Mouse (Mus musculus): ENCODE data around the gene Lyrm1. TPM values are rescaled to one million over a fixed set of nuclear protein-coding genes. Genes with fewer than 3 reads are reported as not detected.

Gene Lyrm1
- polyA plus RNA-seq, 1 experiment: not detected

- H3K27ac ChIP-seq (ENCODE audit: insufficient read depth, low read depth, low read length): no peak overlapping the region
- no peaks in the 10 kb centered on the region for H3K4me1 ChIP-seq (ENCODE audit: control insufficient read depth, insufficient read depth, low read length)
- WGBS: 79% methylated on average over 2 of the region's 2 CpGs
- TF ChIP-seq POLR2A (IDR thresholded peaks at IDR 0.05; ENCODE audit: insufficient read depth, low read depth, low read length): no peak
- TF ChIP-seq CTCF (IDR thresholded peaks at IDR 0.05; ENCODE audit: insufficient read depth, low read depth, low read length): no peak
- H3K4me3 ChIP-seq (ENCODE audit: insufficient read depth, low read depth, low read length): no peak overlapping the region
Measured at GRCm38 (mm10) chr7:119941569-119941968, 45.9 kb downstream of the Lyrm1 start.

DNA sequence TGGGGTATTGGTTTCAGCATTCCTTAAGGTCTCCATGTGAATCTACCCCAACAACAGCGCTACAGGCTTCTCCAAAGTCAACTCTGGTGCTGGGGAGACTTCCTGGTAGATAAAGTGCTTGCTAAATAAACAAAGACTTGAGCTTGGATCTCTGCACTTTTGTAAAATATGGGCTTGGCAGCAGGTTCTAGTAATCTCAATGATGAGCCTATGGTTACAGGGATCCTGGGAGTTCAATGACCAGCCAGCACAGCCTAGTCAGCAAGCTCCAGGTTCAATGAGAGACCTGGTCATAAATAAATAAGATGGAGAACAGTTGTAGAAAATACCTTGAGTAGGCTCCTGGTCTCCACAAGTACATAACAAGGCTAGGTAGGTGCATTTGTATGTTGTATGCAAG lies 58.4 kb downstream of the Lyrm1 start:
- no peak overlapping the region for H3K27ac ChIP-seq (ENCODE audit: insufficient read depth, low read depth, low read length)
- no peak overlapping the region for H3K4me3 ChIP-seq (ENCODE audit: insufficient read depth, low read depth, low read length)
- WGBS: 91% methylated on average over 1 of the region's 1 CpGs
- no peaks in the 10 kb centered on the region for H3K4me1 ChIP-seq (ENCODE audit: control insufficient read depth, insufficient read depth, low read length)
- TF ChIP-seq POLR2A (IDR thresholded peaks at IDR 0.05; ENCODE audit: insufficient read depth, low read depth, low read length) (no peak), CTCF (IDR thresholded peaks at IDR 0.05; ENCODE audit: insufficient read depth, low read depth, low read length) (no peak)

DNA sequence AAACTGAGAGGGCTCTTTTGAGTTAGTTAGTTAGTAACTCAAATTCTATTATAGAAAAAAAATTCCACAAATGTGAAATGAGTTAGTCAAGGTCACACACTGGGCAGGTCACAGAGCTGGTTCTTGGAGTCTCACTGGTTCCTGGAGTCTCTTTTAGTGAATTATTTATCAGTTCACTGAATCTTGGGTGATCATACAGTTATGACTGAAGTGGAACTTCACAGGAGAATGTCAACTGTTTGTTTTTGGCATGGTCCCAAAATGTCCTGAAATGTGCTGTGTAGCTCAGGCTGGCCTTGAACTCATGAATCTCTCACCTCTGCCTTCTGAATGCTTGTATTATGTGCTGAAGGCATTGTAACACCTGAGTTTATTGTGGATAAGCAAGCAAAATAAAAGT lies 61.8 kb downstream of the Lyrm1 start:
- H3K4me1 ChIP-seq (ENCODE audit: control insufficient read depth, insufficient read depth, low read length): no peaks in the 10 kb centered on the region
- no peak overlapping the region for H3K4me3 ChIP-seq (ENCODE audit: insufficient read depth, low read depth, low read length)
- H3K27ac ChIP-seq (ENCODE audit: insufficient read depth, low read depth, low read length): no peak overlapping the region
- no peak for TF ChIP-seq POLR2A (IDR thresholded peaks at IDR 0.05; ENCODE audit: insufficient read depth, low read depth, low read length)
- no peak for TF ChIP-seq CTCF (IDR thresholded peaks at IDR 0.05; ENCODE audit: insufficient read depth, low read depth, low read length)

DNA sequence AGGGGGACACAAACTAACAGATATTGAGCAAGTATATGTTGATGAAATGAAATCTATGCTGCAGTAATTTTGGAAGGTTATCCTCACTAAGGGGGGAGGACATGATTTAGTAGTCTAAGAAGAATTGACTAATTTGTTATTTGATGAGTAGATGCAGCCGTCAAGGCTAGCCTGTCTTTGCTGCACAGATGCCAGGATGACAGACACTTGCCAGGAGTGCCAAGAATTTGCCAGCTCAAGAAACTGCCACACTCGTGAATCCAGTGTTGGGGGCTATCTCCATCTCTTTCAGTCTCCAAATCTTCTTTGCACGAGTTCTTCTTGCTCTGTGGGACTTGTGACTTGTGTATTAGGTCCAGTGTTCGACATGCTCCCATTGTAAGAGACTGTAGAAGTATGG lies 63.4 kb downstream of the Lyrm1 start:
- WGBS: 53% methylated on average over 4 of the region's 4 CpGs
- TF ChIP-seq POLR2A (IDR thresholded peaks at IDR 0.05; ENCODE audit: insufficient read depth, low read depth, low read length) (no peak), CTCF (IDR thresholded peaks at IDR 0.05; ENCODE audit: insufficient read depth, low read depth, low read length) (no peak)
- H3K27ac ChIP-seq (ENCODE audit: insufficient read depth, low read depth, low read length): no peak overlapping the region
- no peak overlapping the region for H3K4me3 ChIP-seq (ENCODE audit: insufficient read depth, low read depth, low read length)
- H3K4me1 ChIP-seq (ENCODE audit: control insufficient read depth, insufficient read depth, low read length): no peaks in the 10 kb centered on the region

GRCm38 (mm10) chr7:119959491-119959890 lies 63.8 kb downstream of the Lyrm1 start:
- Histone ChIP-seq H3K4me1 (ENCODE audit: control insufficient read depth, insufficient read depth, low read length) (no peaks in the 10 kb centered on the region), H3K4me3 (ENCODE audit: insufficient read depth, low read depth, low read length) (no peak overlapping the region), H3K27ac (ENCODE audit: insufficient read depth, low read depth, low read length) (no peak overlapping the region)
- WGBS: 91% methylated on average over 4 of the region's 4 CpGs
- no peak for TF ChIP-seq CTCF (IDR thresholded peaks at IDR 0.05; ENCODE audit: insufficient read depth, low read depth, low read length)
- TF ChIP-seq POLR2A (IDR thresholded peaks at IDR 0.05; ENCODE audit: insufficient read depth, low read depth, low read length): no peak

- Histone ChIP-seq H3K27ac (ENCODE audit: insufficient read depth, low read depth, low read length) (no peak overlapping the region), H3K4me1 (ENCODE audit: control insufficient read depth, insufficient read depth, low read length) (no peaks in the 10 kb centered on the region), H3K4me3 (ENCODE audit: insufficient read depth, low read depth, low read length) (no peak overlapping the region)
- 44% methylated on average over 6 of the region's 6 CpGs for WGBS
- TF ChIP-seq POLR2A (IDR thresholded peaks at IDR 0.05; ENCODE audit: insufficient read depth, low read depth, low read length) (no peak), CTCF (IDR thresholded peaks at IDR 0.05; ENCODE audit: insufficient read depth, low read depth, low read length) (no peak)
Measured at GRCm38 (mm10) chr7:119960006-119960405, 64.3 kb downstream of the Lyrm1 start.

GRCm38 (mm10) chr7:119960546-119960945 lies 64.9 kb downstream of the Lyrm1 start:
- Histone ChIP-seq H3K4me3 (ENCODE audit: insufficient read depth, low read depth, low read length) (no peak overlapping the region), H3K27ac (ENCODE audit: insufficient read depth, low read depth, low read length) (no peak overlapping the region), H3K4me1 (ENCODE audit: control insufficient read depth, insufficient read depth, low read length) (no peaks in the 10 kb centered on the region)
- TF ChIP-seq POLR2A (IDR thresholded peaks at IDR 0.05; ENCODE audit: insufficient read depth, low read depth, low read length) (no peak), CTCF (IDR thresholded peaks at IDR 0.05; ENCODE audit: insufficient read depth, low read depth, low read length) (no peak)
- 84% methylated on average over 6 of the region's 6 CpGs for WGBS

GRCm38 (mm10) chr7:119961107-119961506 lies 65.4 kb downstream of the Lyrm1 start:
- no peaks in the 10 kb centered on the region for H3K4me1 ChIP-seq (ENCODE audit: control insufficient read depth, insufficient read depth, low read length)
- TF ChIP-seq CTCF (IDR thresholded peaks at IDR 0.05; ENCODE audit: insufficient read depth, low read depth, low read length): no peak
- TF ChIP-seq POLR2A (IDR thresholded peaks at IDR 0.05; ENCODE audit: insufficient read depth, low read depth, low read length): no peak
- WGBS: 52% methylated on average over 2 of the region's 2 CpGs
- H3K27ac ChIP-seq (ENCODE audit: insufficient read depth, low read depth, low read length): no peak overlapping the region
- no peak overlapping the region for H3K4me3 ChIP-seq (ENCODE audit: insufficient read depth, low read depth, low read length)

GRCm38 (mm10) chr7:119965205-119965604 lies 69.5 kb downstream of the Lyrm1 start:
- H3K27ac ChIP-seq (ENCODE audit: insufficient read depth, low read depth, low read length): no peak overlapping the region
- TF ChIP-seq POLR2A (IDR thresholded peaks at IDR 0.05; ENCODE audit: insufficient read depth, low read depth, low read length): no peak
- TF ChIP-seq CTCF (IDR thresholded peaks at IDR 0.05; ENCODE audit: insufficient read depth, low read depth, low read length): no peak
- H3K4me1 ChIP-seq (ENCODE audit: control insufficient read depth, insufficient read depth, low read length): no peaks in the 10 kb centered on the region
- no peak overlapping the region for H3K4me3 ChIP-seq (ENCODE audit: insufficient read depth, low read depth, low read length)
- WGBS: 92% methylated on average over 4 of the region's 4 CpGs

Data from olfactory bulb, adult 2 months (tissue).